Mouse (Mus musculus): ENCODE data around the gene Il27ra. TPM values are rescaled to one million over a fixed set of nuclear protein-coding genes. Genes with fewer than 3 reads are reported as not detected.

Il27ra gene
- polyA plus RNA-seq, 1 experiment from 2014 or later, result 0.69 TPM

GRCm38 (mm10) chr8:84072321-84072720, 29.9 kb upstream of the Il27ra start:
- Histone ChIP-seq H3K4me1 (replicated peaks) (peaks cover 63% of the 10 kb centered on the region), H3K4me2 (no peak overlapping the region), H3K4me3 (no peak overlapping the region), H3K9ac (no peak overlapping the region), H3K27ac (replicated peaks) (no peak overlapping the region), H3K9me3 (no peaks in the 10 kb centered on the region), H3K27me3 (no peaks in the 10 kb centered on the region), H3K36me3 (peaks cover 11% of the 10 kb centered on the region; the same call in 1 of the 2 replicates)
- no peak for ATAC-seq (ENCODE audit: low FRiP score, low read depth)
- 85% methylated on average over 10 of the region's 10 CpGs for WGBS

GRCm38 (mm10) chr8:84071921-84072320, 29.5 kb upstream of the Il27ra start:
- H3K4me2 ChIP-seq, result no peak overlapping the region
- H3K4me3 ChIP-seq, result no peak overlapping the region
- peaks cover 63% of the 10 kb centered on the region for H3K4me1 ChIP-seq (replicated peaks)
- no peak for ATAC-seq (ENCODE audit: low FRiP score, low read depth)
- no peak overlapping the region for H3K9ac ChIP-seq
- H3K36me3 ChIP-seq, result peaks cover 11% of the 10 kb centered on the region; the same call in 1 of the 2 replicates
- no peak overlapping the region for H3K27ac ChIP-seq (replicated peaks)
- 74% methylated on average over 3 of the region's 3 CpGs for WGBS
- no peaks in the 10 kb centered on the region for H3K9me3 ChIP-seq
- H3K27me3 ChIP-seq, result no peaks in the 10 kb centered on the region

- H3K4me1 ChIP-seq (replicated peaks), result peaks cover 67% of the 10 kb centered on the region
- H3K4me2 ChIP-seq, result no peak overlapping the region
- no peak overlapping the region for H3K9ac ChIP-seq
- no peak for ATAC-seq (ENCODE audit: low FRiP score, low read depth)
- no peak overlapping the region for H3K4me3 ChIP-seq
- no peaks in the 10 kb centered on the region for H3K9me3 ChIP-seq
- no peaks in the 10 kb centered on the region for H3K27me3 ChIP-seq
- WGBS, result 79% methylated on average over 2 of the region's 2 CpGs
- H3K36me3 ChIP-seq, result 0 out of 2 replicates have a peak, but pooled peaks cover 2% of the 10 kb centered on the region
- H3K27ac ChIP-seq (replicated peaks), result no peak overlapping the region
These were observed 28.3 kb upstream of the Il27ra start for GRCm38 (mm10) chr8:84070667-84071066.

GRCm38 (mm10) chr8:84070241-84070640, 27.9 kb upstream of the Il27ra start:
- WGBS, result 87% methylated on average over 5 of the region's 5 CpGs
- Histone ChIP-seq H3K4me2 (no peak overlapping the region), H3K36me3 (0 out of 2 replicates have a peak, but pooled peaks cover 2% of the 10 kb centered on the region), H3K27me3 (no peaks in the 10 kb centered on the region), H3K9ac (no peak overlapping the region), H3K4me3 (no peak overlapping the region), H3K27ac (replicated peaks) (peak overlapping the region; percentile 37; the same call in 1 of the 2 replicates), H3K4me1 (replicated peaks) (peaks cover 70% of the 10 kb centered on the region), H3K9me3 (no peaks in the 10 kb centered on the region)
- no peak for ATAC-seq (ENCODE audit: low FRiP score, low read depth)

GRCm38 (mm10) chr8:84069750-84070149, 27.4 kb upstream of the Il27ra start:
- Histone ChIP-seq H3K27ac (replicated peaks) (peak overlapping the region; percentile 37; the same call in 1 of the 2 replicates), H3K4me2 (no peak overlapping the region), H3K36me3 (0 out of 2 replicates have a peak, but pooled peaks cover under 1% of the 10 kb centered on the region), H3K27me3 (no peaks in the 10 kb centered on the region), H3K4me3 (no peak overlapping the region), H3K4me1 (replicated peaks) (peaks cover 70% of the 10 kb centered on the region), H3K9ac (no peak overlapping the region), H3K9me3 (no peaks in the 10 kb centered on the region)
- no peak for ATAC-seq (ENCODE audit: low FRiP score, low read depth)
- 38% methylated on average over 2 of the region's 2 CpGs for WGBS

GRCm38 (mm10) chr8:84069169-84069568, 26.8 kb upstream of the Il27ra start:
- Histone ChIP-seq H3K4me1 (replicated peaks) (peaks cover 69% of the 10 kb centered on the region), H3K27ac (replicated peaks) (0 out of 2 replicates have a peak overlapping the region, but pooled peaks have one; percentile 37), H3K27me3 (no peaks in the 10 kb centered on the region), H3K9me3 (no peaks in the 10 kb centered on the region), H3K4me3 (no peak overlapping the region), H3K36me3 (no peaks in the 10 kb centered on the region), H3K4me2 (no peak overlapping the region), H3K9ac (no peak overlapping the region)
- WGBS, result 45% methylated on average over 1 of the region's 1 CpGs
- no peak for ATAC-seq (ENCODE audit: low FRiP score, low read depth)

- 0 out of 2 replicates have a peak overlapping the region, but pooled peaks have one; percentile 78 for H3K4me3 ChIP-seq
- no peaks in the 10 kb centered on the region for H3K36me3 ChIP-seq
- ATAC-seq (ENCODE audit: low FRiP score, low read depth), result no peak
- no peaks in the 10 kb centered on the region for H3K9me3 ChIP-seq
- H3K4me1 ChIP-seq (replicated peaks), result peaks cover 62% of the 10 kb centered on the region
- H3K27me3 ChIP-seq, result no peaks in the 10 kb centered on the region
- H3K27ac ChIP-seq (replicated peaks), result no peak overlapping the region
- no peak overlapping the region for H3K9ac ChIP-seq
- 78% methylated on average over 12 of the region's 12 CpGs for WGBS
- H3K4me2 ChIP-seq, result peak overlapping the region; percentile 56
These were observed 26.1 kb upstream of the Il27ra start for GRCm38 (mm10) chr8:84068316-84069035.

GRCm38 (mm10) chr8:84067911-84068310, 25.5 kb upstream of the Il27ra start:
- H3K4me1 ChIP-seq (replicated peaks), result peaks cover 57% of the 10 kb centered on the region
- no peaks in the 10 kb centered on the region for H3K9me3 ChIP-seq
- H3K4me3 ChIP-seq, result peak overlapping the region; percentile 78
- no peaks in the 10 kb centered on the region for H3K36me3 ChIP-seq
- 79% methylated on average over 7 of the region's 7 CpGs for WGBS
- no peak overlapping the region for H3K27ac ChIP-seq (replicated peaks)
- H3K4me2 ChIP-seq, result peak overlapping the region; percentile 56
- H3K9ac ChIP-seq, result no peak overlapping the region
- H3K27me3 ChIP-seq, result no peaks in the 10 kb centered on the region
- ATAC-seq (ENCODE audit: low FRiP score, low read depth), result no peak

- WGBS, result under 1% methylated on average over 47 of the region's 58 CpGs
- Histone ChIP-seq H3K9me3 (no peaks in the 10 kb centered on the region), H3K27ac (replicated peaks) (peak overlapping the region; percentile 96), H3K4me3 (peak overlapping the region; percentile 78), H3K4me2 (peak overlapping the region; percentile 56), H3K9ac (peak overlapping the region; percentile 78), H3K4me1 (replicated peaks) (peaks cover 49% of the 10 kb centered on the region), H3K27me3 (no peaks in the 10 kb centered on the region), H3K36me3 (no peaks in the 10 kb centered on the region)
- ATAC-seq (ENCODE audit: low FRiP score, low read depth), result peak; percentile 66
These were observed 24.7 kb upstream of the Il27ra start for GRCm38 (mm10) chr8:84067047-84067573.

- peaks cover 42% of the 10 kb centered on the region for H3K4me1 ChIP-seq (replicated peaks)
- H3K4me3 ChIP-seq, result peak within 1 kb of the TSS; percentile 78
- H3K27ac ChIP-seq (replicated peaks), result peak within 1 kb of the TSS; percentile 96
- H3K36me3 ChIP-seq, result no peaks in the 10 kb centered on the region
- peak; percentile 98 for ATAC-seq (ENCODE audit: low FRiP score, low read depth)
- WGBS, result under 1% methylated on average over 51 of the region's 51 CpGs
- peak within 1 kb of the TSS; percentile 87 for H3K4me2 ChIP-seq
- H3K27me3 ChIP-seq, result no peaks in the 10 kb centered on the region
- no peaks in the 10 kb centered on the region for H3K9me3 ChIP-seq
- H3K9ac ChIP-seq, result peak within 1 kb of the TSS; percentile 78
These were observed 24.0 kb upstream of the Il27ra start, which contains the start of gene Rfx1 for GRCm38 (mm10) chr8:84066291-84066930. Rfx1 (plus strand) TSS chr8:84066834.

GRCm38 (mm10) chr8:84065457-84066072, 23.2 kb upstream of the Il27ra start:
- Histone ChIP-seq H3K4me2 (peak overlapping the region; percentile 87), H3K9ac (peak overlapping the region; percentile 77), H3K4me1 (replicated peaks) (peaks cover 39% of the 10 kb centered on the region), H3K9me3 (no peaks in the 10 kb centered on the region), H3K36me3 (no peaks in the 10 kb centered on the region), H3K4me3 (peak overlapping the region; percentile 78), H3K27ac (replicated peaks) (peak overlapping the region; percentile 81), H3K27me3 (no peaks in the 10 kb centered on the region)
- ATAC-seq (ENCODE audit: low FRiP score, low read depth), result no peak
- 18% methylated on average over 5 of the region's 5 CpGs for WGBS

Measured in hindbrain, embryonic 15.5 days (tissue).